Mouse (Mus musculus): ENCODE measurements around the gene Gm20538.

Gene Gm20538

DNA sequence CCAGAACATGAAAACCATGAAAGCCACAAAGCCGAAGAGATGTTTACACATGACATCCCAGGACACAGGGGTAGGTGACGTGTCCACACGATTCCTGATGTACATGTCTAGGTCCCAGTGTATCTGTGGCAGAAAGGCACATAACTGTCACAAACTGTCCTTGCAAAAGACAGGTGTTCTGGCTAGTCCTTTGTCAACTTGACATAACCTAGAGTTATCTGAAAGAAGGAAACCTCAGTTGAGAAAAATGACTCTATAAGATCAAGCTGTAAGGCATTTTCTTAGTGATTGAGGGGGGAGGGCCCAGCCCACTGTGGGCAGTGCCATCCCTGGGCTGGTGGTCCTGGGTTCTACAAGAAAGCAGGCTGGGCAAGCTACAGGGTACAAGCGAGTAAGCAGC, at the start of gene Gm20538:
Gene Gm20538, minus strand, starts transcription at position 101 of the 400 bp plus-strand sequence.
- no peak for DNase-seq (ENCODE audit: low spot score)

DNA sequence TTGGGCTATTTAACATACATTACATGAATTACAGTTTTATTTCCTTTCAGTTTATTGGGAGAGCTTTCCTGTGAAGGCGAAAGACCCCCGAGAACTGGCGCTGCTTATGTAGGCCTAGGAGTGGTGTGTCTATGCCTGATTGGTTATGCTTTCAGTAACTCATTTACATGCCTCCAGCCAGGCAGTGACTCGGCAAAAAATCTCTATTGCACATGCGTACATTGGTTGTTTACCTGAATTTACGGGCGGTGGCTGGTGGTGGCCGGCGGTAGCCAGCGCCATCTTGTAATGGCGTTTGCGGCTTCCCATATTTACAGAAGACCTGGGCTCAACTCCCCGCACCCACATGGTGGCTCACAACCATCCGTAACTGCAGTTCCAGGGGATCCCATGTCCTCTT, 41.5 kb upstream of the Gm20538 start:
- DNase-seq (ENCODE audit: low spot score) = no peak

DNA sequence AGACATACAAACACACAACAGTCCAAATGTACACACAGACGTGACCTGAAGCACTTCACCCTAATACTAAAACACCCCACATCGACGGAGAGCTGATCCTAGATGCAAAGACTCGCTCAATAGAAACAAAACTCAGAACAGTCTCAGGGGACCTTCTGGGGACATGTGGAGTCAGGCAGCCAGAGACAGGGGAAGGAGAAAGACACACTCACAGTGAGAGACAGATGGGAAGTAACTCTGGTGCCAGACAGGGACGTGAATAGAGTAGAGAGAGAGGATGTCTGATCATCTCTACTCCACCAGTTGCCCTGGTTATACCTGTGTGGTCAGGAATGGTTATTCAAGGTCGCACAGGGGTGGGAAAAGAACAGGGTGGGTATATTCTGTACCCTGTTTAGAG, 39.0 kb upstream of the Gm20538 start:
- no peak for DNase-seq (ENCODE audit: low spot score)

DNA sequence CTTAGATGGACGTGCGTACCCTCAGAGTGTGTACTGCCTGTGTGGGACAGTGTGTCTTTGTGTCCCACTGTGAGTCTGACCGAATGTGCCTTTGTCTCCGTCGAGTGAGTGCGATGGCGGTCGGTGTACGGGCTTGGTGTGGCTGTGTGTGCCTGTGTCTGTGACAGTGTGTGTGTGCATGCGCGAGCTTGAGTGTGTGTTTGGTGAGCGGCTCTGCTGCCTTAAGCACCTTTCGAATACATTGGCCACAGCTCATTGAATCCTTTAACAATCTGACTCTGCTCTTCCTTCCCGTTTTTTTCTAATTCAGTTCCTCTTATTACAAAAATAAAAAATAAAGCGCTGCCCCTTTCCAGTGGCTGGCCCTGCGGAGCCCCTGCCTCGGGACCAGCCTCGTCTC, 38.4 kb upstream of the Gm20538 start:
- DNase-seq (ENCODE audit: low spot score) = no peak

DNA sequence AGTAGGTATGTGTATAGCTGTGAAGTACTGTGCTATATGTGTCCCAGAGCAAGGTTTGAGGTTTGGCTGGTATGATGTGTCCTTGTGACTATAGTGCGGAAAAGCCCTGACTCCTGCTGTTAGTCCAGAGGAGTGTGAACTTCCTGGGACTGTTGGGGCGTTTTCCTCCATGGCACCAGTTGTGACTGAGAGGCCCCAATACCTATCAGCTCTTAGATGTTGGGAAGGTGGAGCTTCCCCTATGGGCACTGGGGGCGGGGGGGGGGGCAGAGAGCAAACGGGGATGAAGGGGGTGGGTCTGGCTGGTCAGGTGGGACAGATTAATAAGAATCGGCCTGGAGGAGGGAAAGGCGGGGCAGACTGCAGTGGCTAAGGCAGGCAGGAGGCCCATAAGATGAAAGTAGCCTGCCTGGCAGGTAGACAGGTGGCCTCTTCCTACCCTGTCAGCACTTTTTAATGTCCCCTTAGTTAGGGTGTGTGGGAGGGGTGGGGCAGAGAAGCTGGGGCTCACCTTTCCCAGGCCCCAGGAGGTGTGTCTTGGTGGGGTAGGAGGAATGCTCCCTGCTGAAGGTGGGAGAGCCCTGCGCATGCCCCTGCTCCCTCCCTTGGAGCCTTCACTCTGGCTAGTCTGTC, 37.1 kb upstream of the Gm20538 start:
- no peak for DNase-seq (ENCODE audit: low spot score)

DNA sequence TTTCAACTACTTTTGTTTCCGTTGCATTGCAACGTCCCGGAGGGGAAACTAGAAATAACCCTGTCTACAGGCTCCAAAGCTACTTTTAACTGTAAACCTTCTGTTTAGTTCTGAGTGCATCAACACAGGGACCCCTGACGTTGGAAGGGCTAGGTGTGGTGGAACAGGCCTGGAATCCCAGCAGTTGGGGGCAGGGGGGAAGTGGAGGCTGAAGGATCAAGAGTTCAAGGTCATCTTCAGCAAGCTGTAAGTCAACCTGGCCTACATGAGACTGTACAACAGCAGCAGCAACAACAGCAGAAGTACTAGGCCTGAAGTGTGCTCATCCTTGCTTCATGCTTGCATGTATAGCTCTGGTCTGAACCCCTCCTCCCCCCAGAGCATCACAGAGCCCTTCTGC, 35.4 kb upstream of the Gm20538 start:
- DNase-seq (ENCODE audit: low spot score) = no peak

DNA sequence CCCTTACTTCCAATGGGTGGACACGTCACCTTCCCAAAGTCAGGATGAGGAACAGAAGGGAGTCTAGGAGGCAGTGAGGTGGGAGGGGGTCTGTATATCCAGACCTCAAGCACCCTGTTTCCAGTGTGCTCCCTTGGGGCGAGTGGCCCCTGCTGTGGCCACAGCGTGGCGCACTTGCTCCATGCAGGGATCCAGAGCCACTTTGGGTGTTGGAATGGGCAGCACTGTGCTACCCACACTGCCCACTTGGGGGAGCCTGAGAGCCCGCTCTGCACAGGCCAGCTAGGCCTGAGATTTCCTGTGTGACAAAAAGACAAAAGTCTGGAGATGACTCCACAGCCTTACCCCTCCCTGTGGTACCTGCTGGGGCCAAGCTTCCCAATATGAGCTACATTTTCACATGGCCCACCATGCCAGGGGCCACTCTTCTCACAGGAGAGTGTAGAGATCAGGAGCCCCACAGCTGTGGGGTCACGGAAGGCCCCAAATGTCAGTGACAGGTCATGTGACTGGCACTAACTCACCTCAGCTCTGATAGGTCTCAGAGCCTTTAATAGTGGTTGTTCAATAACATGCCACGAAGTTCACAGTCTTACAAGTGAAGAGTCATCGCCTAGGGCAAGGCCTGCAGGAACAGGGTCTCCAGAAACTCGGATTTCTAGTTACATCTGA, 30.1 kb upstream of the Gm20538 start:
- DNase-seq (ENCODE audit: low spot score) = peak; percentile 93

DNA sequence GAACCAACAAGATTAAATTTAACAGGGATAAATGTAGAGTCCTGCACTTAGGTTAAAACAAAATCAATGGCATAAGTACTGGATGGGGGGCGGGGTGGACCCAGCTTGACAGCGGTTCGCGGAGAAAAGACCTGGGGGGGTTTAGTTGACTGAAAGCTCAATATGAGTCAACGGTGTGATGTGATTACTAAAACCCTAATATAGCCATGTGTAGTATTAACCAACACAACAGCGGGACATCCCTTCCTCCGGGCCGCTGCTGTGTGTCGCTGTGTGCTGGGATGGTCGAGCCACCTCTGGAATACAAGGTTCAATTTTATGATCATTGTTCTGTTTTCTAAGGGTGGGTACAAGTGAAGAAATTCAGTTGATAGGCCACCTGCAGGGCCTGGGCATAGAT, 29.5 kb upstream of the Gm20538 start:
- DNase-seq (ENCODE audit: low spot score) = no peak

DNA sequence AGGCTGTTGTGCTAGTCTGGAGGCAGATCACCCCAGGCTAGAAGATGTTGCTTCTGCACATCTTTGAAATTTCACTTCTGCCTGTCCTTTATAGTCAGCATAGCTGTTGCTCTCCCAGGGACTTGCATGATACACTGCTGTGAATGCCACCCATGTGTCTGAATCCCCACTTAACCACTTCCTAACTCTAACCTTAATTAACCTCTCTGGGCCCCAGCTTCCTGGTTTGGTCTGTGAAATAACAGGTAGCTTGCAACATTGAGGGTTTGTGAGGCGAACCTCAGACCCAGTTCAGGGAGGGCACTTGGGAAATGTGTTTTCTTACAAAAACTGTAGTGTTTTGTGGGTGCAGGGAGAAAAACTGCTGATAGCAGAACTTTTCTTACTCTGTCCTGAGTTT, 25.4 kb upstream of the Gm20538 start:
- no peak for DNase-seq (ENCODE audit: low spot score)

DNA sequence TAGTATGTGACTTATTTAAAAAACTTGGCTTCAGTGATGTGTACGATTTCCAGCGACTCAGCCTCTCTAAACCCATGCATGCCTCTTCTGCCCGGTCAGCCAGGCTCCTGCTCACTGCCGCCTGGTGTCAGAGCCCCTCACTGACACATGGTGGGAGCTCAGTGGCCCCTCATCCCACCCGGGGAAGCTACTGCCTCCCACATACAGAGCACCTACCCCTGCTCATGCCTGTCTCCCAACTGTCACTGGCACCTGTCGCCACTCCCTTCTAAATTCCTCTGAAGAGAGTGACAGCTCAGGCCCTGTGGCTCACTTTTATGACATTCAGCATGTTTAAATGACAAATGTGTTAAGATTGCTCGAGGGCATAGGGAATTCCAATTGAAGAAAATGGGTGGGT, 23.6 kb upstream of the Gm20538 start:
- no peak for DNase-seq (ENCODE audit: low spot score)

DNA sequence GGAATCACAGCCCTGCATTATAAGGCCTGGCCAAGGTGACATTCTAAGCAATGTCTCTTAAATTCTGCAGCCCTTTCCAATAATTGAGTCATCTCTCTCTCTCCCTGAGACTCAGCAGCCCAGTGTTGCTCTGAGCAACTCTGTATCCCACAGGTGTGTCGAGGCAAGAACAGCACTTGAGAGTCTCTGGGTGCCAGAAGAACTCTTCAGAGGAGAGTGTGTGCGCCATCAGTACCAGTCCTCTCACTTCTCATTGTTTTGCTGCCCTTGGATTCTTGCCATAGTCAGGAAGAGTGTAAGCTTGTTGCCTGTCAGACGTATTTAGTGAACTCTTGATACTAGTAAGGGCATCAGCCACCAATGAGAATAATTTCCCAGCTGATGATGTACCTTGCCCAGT, 15.1 kb upstream of the Gm20538 start:
- DNase-seq (ENCODE audit: low spot score) = no peak

DNA sequence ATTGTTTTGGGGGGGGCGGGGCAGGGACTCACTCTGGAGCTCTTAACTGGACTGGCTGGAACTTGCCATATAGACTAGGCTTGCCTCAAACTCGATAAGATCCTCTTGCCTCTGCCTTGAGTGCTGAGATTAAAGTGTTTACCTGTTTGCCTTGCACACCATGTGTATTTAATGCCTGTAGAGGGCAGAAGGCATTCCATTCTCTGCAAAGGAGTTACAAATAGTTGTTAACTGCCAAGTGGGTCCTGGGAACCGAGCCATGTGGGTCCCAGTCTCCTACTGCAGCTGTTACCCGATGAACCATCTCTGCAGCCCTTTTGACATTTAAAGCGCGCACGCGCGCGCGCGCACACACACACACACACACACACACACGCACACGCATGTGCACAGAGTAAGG, 11.4 kb upstream of the Gm20538 start:
- no peak for DNase-seq (ENCODE audit: low spot score)

DNA sequence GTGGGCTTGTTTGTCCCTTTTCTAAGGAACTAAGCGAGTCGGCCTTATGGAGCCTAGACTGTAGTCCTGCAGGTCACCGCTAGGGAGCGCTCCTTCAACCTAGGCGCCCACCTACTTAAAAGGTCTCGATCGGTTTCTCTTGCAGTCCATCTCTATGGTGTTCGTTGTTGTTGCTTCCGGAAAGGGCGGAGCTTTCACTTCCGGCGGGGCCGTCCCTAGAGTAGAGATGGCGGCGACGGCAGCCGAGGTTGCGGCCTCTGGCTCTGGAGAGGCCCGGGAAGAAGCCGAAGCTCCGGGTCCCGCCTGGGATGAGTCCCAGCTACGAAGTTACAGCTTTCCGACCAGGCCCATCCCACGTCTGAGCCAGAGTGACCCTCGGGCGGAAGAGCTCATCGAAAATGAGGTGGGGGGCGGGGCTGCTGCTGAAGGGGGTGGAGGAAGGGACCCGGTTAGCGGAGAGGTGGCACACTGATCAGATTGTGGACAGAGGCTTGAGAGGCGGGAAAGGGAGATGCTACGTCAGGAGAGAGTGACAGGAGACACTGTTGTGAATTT, 10.1 kb upstream of the Gm20538 start, which contains the start of gene Hif1an:
Gene Hif1an, plus strand, starts transcription at position 199 of the 555 bp plus-strand sequence.
- DNase-seq (ENCODE audit: low spot score) = peak; percentile 92

DNA sequence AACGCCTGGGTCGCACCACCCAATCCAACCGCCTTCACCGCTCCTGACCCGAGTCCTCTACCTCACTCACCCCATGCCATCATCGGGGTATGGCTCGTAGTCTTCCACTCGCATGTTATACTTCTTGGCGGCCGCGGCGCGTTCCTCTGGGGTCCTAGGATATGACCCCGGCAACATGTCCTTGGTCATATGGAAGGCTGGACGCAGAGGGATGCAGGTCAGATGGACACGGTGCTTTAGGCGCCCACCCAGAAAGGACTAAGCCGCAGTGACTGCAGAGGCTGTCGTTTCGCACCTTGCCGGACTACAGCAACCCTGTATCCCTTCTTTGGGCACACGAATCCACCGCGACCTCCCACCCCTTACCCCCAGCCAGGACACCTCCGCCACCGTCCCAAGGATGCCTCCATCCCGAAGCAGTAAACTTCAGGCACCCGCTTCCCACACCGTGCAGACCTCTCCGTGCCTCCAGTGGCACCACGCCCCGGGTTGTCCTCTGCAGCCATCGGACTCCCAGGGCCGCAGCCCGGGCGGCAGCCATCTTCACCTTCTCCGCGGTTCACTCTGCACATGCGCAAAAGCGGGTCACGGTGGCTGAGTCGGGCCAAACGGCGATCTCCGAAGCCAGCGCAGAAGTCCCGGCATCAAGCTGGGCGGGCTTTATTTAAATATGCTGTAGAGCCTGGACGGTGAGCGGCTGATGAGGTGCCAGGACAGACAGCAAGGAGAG, 2.4 kb upstream of the Gm20538 start, which contains the start of gene Ndufb8:
Gene Ndufb8, minus strand, starts transcription at position 580 of the 730 bp plus-strand sequence.
- peak; percentile 97 for DNase-seq (ENCODE audit: low spot score)

DNA sequence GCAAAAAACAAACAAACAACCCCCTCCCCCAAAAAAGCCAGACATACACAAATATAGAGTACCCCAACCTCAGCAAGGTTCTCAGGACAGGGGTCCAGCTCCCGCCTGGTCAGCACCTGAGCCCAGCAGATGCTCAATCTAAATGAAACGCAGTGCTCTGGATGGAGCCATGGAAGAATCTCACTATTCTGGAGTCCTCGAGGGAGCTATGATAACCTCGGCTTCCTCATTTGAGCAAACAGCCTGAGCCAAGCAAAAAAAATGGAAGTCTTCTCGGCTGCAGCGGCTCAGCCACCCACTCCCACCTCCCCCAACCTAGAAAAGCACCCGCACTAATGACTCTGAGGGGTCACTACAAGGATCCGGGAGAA, 1.8 kb upstream of the Gm20538 start:
- no peak for DNase-seq (ENCODE audit: low spot score)

DNA sequence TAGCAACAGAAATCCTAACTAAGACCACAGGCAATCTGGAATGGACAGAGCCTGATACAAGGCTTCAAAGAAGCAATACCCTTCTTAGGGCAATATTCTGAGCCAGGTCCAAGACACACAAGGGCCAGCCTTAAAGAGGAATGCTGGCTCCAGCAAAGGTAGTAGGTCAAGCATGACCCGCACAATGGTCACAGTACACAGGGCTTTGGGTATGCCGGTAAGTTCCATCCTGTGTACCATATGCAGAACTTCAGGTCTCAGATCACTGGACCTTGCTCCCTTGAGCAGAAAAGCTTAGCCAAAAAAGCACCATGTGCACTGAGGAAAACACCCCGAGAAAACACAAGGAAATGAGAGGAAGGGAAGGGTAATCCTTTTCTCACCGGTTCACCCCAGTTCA, 655 bp upstream of the Gm20538 start:
- DNase-seq (ENCODE audit: low spot score) = no peak

DNA sequence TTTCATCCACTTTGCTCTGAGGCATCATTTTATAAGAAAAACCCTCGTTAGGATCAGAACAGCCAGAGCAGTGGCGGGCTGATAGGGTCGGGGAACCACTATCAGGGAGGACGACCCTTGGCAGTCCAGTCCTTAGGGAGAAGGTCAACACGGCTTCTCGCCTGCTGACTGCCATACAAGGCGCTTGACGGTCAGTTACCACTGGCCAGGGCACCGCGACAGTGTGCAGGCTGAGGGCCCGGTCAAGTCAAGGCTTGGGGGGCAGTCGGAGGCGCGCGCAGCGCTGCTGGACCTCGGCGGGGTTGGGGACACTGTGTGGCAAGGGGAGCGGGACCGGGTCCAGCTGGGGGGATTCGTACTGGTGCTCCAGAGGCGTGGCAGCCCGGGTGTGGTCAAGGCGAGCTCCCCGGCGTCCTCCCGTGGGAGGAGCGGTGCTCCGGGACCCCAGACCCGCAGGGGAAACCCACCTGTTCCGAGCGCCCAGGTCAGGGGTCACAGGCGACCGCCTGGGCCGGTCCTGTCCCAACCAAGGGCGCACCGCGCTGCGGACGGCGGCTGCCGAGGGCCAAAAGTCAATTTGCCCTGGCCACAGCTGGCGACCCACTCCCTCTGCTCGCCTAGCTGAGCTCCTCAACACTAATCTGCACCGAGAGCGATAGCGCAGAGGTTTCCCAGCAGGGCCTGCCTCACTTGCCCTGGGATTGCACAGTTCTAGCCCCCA, 7.2 kb downstream of the Gm20538 start, which contains the start of gene Sec31b:
Gene Sec31b, minus strand, starts transcription at position 544 of the 721 bp plus-strand sequence.
- DNase-seq (ENCODE audit: low spot score) = peak; percentile 30

DNA sequence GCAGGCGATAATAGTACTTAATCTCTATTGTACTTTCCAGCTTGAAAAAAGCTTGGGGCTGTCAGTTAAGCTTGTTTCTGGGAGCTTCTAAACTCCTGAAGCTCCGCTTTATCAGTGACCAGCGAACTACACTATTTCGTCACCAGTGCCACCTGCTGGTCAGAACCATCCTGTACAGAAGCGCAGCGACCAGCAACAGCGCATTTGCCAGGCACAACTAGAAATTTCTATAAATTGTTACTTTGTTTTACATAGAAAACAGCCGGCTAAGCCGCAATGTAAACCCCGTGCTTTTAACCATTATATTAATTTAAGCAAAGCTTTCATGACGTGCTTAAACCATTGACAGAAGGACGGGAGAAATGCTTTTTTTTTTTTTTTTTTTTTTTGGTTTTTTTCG, 7.9 kb downstream of the Gm20538 start:
- DNase-seq (ENCODE audit: low spot score) = peak; percentile 74

DNA sequence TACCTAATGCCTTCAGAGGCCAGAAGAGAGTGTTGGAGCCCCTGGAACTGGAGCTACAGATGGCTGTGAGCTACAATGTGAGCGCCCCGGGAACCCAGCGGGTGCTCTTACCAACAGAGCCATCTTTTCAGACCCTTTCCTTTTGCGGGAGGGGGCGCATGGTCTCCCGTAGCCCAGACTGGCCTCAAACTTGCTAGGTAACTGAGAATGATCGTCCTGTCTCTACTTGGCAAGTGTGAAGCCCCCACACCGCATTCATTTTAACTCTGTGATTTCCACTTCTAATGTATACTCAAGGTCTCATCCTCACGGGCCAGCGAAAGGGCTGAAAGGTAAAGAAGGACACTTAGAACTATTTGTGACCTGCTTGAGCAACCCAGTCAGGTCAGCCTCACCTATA, 8.3 kb downstream of the Gm20538 start:
- no peak for DNase-seq (ENCODE audit: low spot score)

DNA sequence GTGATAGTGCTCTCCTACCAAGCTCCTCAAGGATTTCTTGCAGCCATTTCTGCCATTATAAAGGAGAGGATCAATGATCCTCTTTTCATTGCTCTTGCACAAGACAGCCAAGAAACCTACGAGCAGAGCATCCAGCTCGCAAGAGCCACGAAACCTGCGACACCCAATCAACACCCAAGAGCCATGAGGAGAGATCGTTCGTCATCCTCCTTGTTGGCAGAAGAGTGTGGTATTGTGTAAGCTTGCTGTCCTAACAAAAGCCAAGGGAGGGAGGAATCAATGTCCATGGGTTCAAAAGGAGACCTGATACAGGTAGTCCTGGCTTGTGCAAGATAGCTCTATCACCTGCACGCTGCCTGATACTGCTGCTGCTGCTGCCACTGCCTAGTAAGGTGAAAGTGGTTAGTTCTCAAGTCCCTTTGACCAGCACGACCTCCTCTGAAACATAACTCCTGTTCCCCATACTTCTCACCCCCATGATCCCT, 9.9 kb downstream of the Gm20538 start:
- DNase-seq (ENCODE audit: low spot score) = no peak

DNA sequence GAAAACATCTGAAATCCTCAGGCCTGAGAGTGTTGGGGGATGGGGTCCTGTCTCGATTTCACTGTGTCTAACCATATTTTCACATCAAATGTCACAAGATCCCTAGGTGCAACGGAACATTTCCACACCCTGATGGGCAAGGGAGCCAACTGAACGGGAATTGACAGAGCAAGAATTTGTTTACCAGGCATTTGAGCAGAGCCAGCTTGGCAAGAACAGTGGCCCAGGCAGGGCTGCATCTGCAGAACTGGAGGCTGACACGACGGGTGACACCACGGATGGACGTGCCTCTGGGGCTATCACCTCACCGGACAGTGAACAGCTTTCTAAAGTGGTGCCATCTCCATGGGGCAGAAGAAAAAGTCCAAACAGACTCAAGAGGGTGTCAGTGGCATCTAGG, 15.2 kb downstream of the Gm20538 start:
- no peak for DNase-seq (ENCODE audit: low spot score)

DNA sequence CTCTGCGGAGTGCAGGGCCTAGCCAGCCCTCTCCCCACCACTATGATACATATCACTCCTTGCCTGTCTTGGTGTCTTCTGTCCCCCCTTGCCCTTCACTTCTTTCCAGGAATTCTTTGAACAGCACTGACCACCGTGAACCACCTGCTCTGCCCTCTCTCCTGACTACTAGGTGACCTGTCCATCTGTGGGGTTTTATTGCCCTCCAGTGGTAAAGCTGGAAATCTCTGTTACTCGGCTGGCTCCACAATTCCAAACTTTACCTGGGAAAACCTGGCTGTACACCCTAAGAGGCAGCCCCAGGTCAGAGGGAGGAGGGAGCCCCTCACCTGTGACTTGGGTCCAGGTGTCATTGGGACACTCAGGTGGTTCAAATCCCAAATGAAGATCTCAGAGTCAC, 17.3 kb downstream of the Gm20538 start:
- DNase-seq (ENCODE audit: low spot score) = no peak

Measured in urinary bladder, postnatal 25 days (tissue).